Mouse (Mus musculus) hindbrain, postnatal 0 days (tissue): Measurements from ENCODE around the gene Rpl10a. TPM values are rescaled to one million over a fixed set of nuclear protein-coding genes. Genes with fewer than 3 reads are reported as not detected.
"Not testable (repeated sequence)": the region's sequence is repeated elsewhere in the genome, so short reads cannot be mapped to it uniquely, and the experiment has no call there.

Experiments used
- ATAC-seq: fragments of 200-750 bp; cut with Nextera tagmentation; 2 replicates; pipeline ENCODE4 v1.8.0; 2017; ENCODE audit warnings: mild to moderate bottlenecking, moderate TSS enrichment, moderate library complexity
- DNase-seq: peaks from one replicate; pipeline ENCODE4 v3.0.0-alpha.2; 2015; ENCODE audit warnings: low spot score
- H3K27ac ChIP-seq: fragments of 300-500 bp; sonication (generic); 2 replicates; pipeline ENCODE4 v1.5.1; 2014; ENCODE audit warnings: mild to moderate bottlenecking
- H3K27me3 ChIP-seq: fragments of 300-500 bp; sonication (generic); 2 replicates; pipeline ENCODE4 v1.6.1; 2014; ENCODE audit warnings: low read length, mixed read lengths; ENCODE audit not compliant: insufficient read depth
- H3K36me3 ChIP-seq: fragments of 300-500 bp; sonication (generic); 2 replicates; pipeline ENCODE4 v1.6.1; 2014; ENCODE audit warnings: low read length, mixed read lengths; ENCODE audit not compliant: insufficient read depth
- H3K4me1 ChIP-seq: fragments of 300-500 bp; sonication (generic); 2 replicates; pipeline ENCODE4 v1.6.1; 2014; ENCODE audit warnings: antibody characterized with exemption, low read length, mixed read lengths; ENCODE audit not compliant: insufficient read depth
- H3K4me2 ChIP-seq: fragments of 300-500 bp; sonication (generic); 2 replicates; pipeline ENCODE4 v1.6.1; 2014; ENCODE audit warnings: low read depth, mild to moderate bottlenecking, low read length, moderate library complexity, mixed read lengths
- H3K4me3 ChIP-seq: fragments of 300-500 bp; sonication (generic); 2 replicates; pipeline ENCODE4 v1.5.1; 2014; ENCODE audit warnings: low read length
- H3K9ac ChIP-seq: fragments of 300-500 bp; sonication (generic); replicated peaks from 2 replicates; pipeline ENCODE4 v1.6.1; 2014; ENCODE audit warnings: mild to moderate bottlenecking, low read length, moderate library complexity, mixed read lengths
- H3K9me3 ChIP-seq: fragments of 300-500 bp; sonication (generic); 2 replicates; pipeline ENCODE4 v1.6.1; 2016; ENCODE audit warnings: low read length, mixed read lengths
- CTCF ChIP-seq: IDR thresholded peaks from 2 replicates; pipeline ENCODE4 v1.5.1; 2016; ENCODE audit warnings: antibody characterized with exemption, control low read depth, low read depth
- WGBS: fragments of 180-500 bp; shearing (Covaris S2); extraction: QIAGEN DNeasy Blood & Tissue Kit; methylation state at CpG from one replicate; pipeline ENCODE4 v1.1.7; 2014; 5-methylcytosine and 5-hydroxymethylcytosine counted together
- polyA plus RNA-seq: library from polyadenylated mRNA; unstranded; fragments of >200 nt; fragmentation: Nextera tagmentation; extraction: Ambion mirVana; gene quantifications from 2 replicates; pipeline ENCODE4 v1.2.1, GENCODE M21; 2015
- total RNA-seq: library from RNA; depleted of rRNA; stranded (reverse); fragments of >200 nt; gene quantifications from 2 replicates; pipeline ENCODE4 v1.2.3, GENCODE M21; 2014

Gene Rpl10a
- total and polyA plus RNA-seq, 2 experiments from 2014 or later: 337 to 1,071 TPM

DNA sequence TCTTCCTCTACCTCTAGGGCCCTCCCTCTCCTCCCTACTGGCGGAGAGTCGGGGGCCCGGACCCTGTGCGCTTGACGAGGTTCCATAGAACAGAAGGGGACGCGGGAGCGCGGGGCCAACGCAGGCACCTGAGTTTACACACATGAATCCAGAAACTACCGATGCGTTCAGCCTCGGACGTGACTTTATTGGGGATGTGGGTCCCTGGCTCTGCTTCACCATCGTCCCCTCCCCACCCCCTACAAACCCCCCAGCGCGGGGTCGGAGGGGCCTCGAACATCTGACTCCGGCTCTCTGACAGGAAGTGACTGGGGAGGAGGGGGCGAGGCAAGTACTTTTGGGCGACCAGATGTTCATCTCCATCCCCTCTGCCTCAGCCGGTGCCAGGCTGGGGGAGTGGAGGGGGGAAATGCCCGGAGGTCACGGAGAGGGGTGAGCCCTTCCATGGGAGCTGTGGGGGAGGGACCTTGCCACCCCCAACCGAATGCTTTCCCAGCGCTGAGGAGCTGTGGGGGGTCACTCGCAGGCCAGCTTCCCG is 23.2 kb downstream of the Rpl10a start:
- Histone ChIP-seq H3K4me2 (peak overlapping the region; percentile 81), H3K9ac (peak overlapping the region; percentile 48; the same call in 1 of the 2 replicates), H3K4me1 (no peaks in the 10 kb centered on the region), H3K36me3 (no peaks in the 10 kb centered on the region), H3K9me3 (no peaks in the 10 kb centered on the region), H3K4me3 (peak overlapping the region; percentile 59), H3K27ac (peak overlapping the region; percentile 9; the same call in 1 of the 2 replicates), H3K27me3 (0 out of 2 replicates have a peak, but pooled peaks cover 6% of the 10 kb centered on the region)
- no peak for ATAC-seq
- 2% methylated on average over 29 of the region's 29 CpGs for WGBS
- DNase-seq: no peak
- TF ChIP-seq CTCF: no peak

DNA sequence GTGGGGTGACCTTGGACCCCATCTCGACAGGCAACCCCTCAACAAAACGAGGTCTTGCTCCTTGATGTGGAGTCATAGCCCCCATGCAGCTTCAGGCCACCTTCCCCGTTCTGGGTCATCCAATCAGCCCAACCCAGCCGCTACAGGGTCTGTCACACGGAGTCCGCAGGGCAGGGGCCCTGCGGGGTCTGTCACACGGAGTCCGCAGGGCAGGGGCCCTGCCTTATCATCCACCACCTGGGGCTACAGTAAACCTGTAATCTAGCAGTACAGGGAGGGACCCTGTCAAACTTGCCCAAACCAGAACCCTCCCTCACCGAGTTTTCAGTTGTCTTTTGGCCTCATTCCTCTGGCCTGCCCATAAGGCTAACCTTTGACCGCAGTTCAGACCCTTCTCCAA is 23.7 kb downstream of the Rpl10a start:
- H3K27ac ChIP-seq: no peak overlapping the region
- H3K4me3 ChIP-seq: no peak overlapping the region
- H3K9me3 ChIP-seq: no peaks in the 10 kb centered on the region
- 27% methylated on average over 11 of the region's 11 CpGs for WGBS
- TF ChIP-seq CTCF: no peak
- no peak overlapping the region for H3K4me2 ChIP-seq
- 0 out of 2 replicates have a peak, but pooled peaks cover 6% of the 10 kb centered on the region for H3K27me3 ChIP-seq
- H3K9ac ChIP-seq: no peak overlapping the region
- DNase-seq: no peak
- no peaks in the 10 kb centered on the region for H3K36me3 ChIP-seq
- no peaks in the 10 kb centered on the region for H3K4me1 ChIP-seq
- no peak for ATAC-seq

GRCm38 (mm10) chr17:28355871-28356270 is 27.6 kb downstream of the Rpl10a start:
- no peak for ATAC-seq
- Histone ChIP-seq H3K36me3 (no peaks in the 10 kb centered on the region), H3K4me1 (no peaks in the 10 kb centered on the region), H3K27me3 (0 out of 2 replicates have a peak, but pooled peaks cover 16% of the 10 kb centered on the region), H3K27ac (no peak overlapping the region), H3K4me3 (no peak overlapping the region), H3K4me2 (no peak overlapping the region), H3K9ac (no peak overlapping the region), H3K9me3 (no peaks in the 10 kb centered on the region)
- 82% methylated on average over 12 of the region's 12 CpGs for WGBS
- no peak for TF ChIP-seq CTCF
- DNase-seq: no peak

- not testable (repeated sequence) for H3K9ac ChIP-seq, H3K36me3 ChIP-seq, H3K9me3 ChIP-seq, H3K4me1 ChIP-seq, H3K4me3 ChIP-seq, H3K27ac ChIP-seq, H3K4me2 ChIP-seq, ATAC-seq, DNase-seq
- H3K27me3 ChIP-seq: peaks cover 13% of the 10 kb centered on the region
- 17% methylated on average over 23 of the region's 24 CpGs for WGBS
Observed at GRCm38 (mm10) chr17:28358576-28359261, 30.4 kb downstream of the Rpl10a start.

DNA sequence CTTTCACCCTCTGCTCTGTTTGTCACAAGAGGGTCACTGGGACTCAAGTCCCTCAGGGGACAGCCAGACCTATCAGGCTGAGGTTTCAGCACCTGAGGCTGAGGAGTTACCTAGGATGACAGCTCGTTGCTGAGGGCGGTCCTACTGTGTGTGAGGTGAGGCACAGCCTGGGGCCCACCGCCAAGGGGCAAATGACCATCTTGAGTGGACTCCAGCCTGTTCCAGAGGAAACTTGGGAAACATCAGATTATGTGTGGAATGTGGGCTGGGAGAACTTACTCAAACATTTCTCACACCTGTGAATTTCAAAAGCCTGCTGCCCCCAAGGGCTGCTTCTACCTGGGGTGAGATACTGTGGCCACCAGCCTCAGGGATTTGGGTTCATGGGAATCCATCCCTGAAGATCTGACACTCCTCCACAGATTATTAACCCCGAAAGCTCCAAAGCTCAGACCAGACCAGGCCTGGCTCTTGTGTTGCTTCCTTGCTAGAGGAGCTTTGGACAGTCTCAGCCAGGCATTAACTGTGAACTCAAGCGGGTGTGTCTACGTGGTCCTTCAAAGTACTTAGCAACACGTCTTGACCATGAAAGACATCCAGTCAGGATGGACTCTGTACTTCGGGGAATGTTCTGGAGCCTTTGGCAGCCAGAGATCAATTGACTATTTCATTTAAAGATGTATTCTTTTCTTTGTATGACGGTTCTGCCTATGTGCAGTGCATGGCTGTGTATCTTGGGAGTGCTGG is 32.4 kb downstream of the Rpl10a start:
- ATAC-seq (no peak), DNase-seq (no peak)
- H3K36me3 ChIP-seq: no peaks in the 10 kb centered on the region
- no peak overlapping the region for H3K9ac ChIP-seq
- H3K27ac ChIP-seq: no peak overlapping the region
- peaks cover 30% of the 10 kb centered on the region for H3K27me3 ChIP-seq
- TF ChIP-seq CTCF: no peak
- WGBS: 84% methylated on average over 9 of the region's 9 CpGs
- H3K4me1 ChIP-seq: no peaks in the 10 kb centered on the region; the same call in 1 of the 2 replicates
- H3K4me2 ChIP-seq: no peak overlapping the region
- H3K9me3 ChIP-seq: no peaks in the 10 kb centered on the region
- H3K4me3 ChIP-seq: no peak overlapping the region

DNA sequence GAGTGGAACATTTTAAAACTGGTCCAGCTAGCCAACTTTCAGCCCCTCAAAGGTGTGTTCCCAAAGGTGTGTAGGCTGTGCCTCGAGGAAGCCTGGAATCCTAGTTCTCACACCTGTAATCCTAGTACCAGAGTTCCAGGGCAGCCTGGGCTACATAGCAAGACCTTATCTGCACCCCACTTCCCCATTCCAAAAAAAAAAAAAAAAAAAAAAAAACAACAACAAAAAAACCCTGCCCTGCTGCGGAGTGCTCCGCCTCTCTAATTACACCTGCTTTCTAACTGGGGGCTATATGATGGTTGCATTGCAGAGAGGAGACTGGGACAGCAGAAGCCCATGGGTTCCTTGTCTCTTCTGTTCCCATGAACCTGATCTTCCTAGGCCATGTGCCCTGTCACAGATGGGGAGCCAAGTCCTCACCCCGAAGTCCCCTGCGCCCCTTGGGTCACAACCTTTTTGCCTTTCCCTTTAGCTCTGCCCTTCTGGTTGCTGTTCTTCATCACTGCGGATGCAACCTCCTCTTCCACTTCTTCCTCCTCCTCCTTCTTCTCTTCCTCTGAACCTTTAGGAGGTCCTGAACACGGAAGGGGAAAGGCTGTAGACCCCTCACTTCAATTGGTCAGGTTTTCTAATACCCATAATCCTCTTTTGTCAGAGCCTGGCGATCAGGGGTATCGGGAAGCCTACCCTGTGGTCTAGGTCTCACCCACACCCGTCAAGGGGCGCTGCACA is 33.8 kb downstream of the Rpl10a start:
- peak overlapping the region; percentile 54 for H3K4me2 ChIP-seq
- H3K27me3 ChIP-seq: peaks cover 30% of the 10 kb centered on the region
- no peaks in the 10 kb centered on the region for H3K36me3 ChIP-seq
- H3K9me3 ChIP-seq: no peaks in the 10 kb centered on the region
- peak overlapping the region; percentile 28 for H3K4me3 ChIP-seq
- H3K4me1 ChIP-seq: no peaks in the 10 kb centered on the region; the same call in 1 of the 2 replicates
- H3K9ac ChIP-seq: no peak overlapping the region
- no peak for DNase-seq
- no peak; the same call in 1 of the 2 replicates for TF ChIP-seq CTCF
- 39% methylated on average over 11 of the region's 11 CpGs for WGBS
- H3K27ac ChIP-seq: no peak overlapping the region
- ATAC-seq: no peak
